Mouse (Mus musculus) intestine, postnatal 0 days (tissue): ENCODE measurements around the gene Clca3a1. TPM values are rescaled to one million over a fixed set of nuclear protein-coding genes. Genes with fewer than 3 reads are reported as not detected.
"Not testable (repeated sequence)": the region's sequence is repeated elsewhere in the genome, so short reads cannot be mapped to it uniquely, and the experiment has no call there.

Experiments used
- ATAC-seq: fragments of 200-750 bp; cut with Nextera tagmentation; 2 replicates; pipeline ENCODE4 v1.8.0; 2017; ENCODE audit warnings: mild to moderate bottlenecking, moderate TSS enrichment, moderate library complexity
- H3K27ac ChIP-seq: fragments of 300-500 bp; sonication (generic); 2 replicates; pipeline ENCODE4 v1.5.1; 2014; ENCODE audit warnings: mild to moderate bottlenecking, low read depth, low read length, moderate library complexity
- H3K27me3 ChIP-seq: fragments of 300-500 bp; sonication (generic); replicated peaks from 2 replicates; pipeline ENCODE4 v1.6.1; 2014; ENCODE audit warnings: low read length, mixed read lengths; ENCODE audit not compliant: control insufficient read depth, insufficient read depth
- H3K36me3 ChIP-seq: fragments of 300-500 bp; sonication (generic); 2 replicates; pipeline ENCODE4 v1.6.1; 2014; ENCODE audit warnings: mild to moderate bottlenecking, moderate library complexity; ENCODE audit not compliant: control insufficient read depth, insufficient read depth
- H3K4me1 ChIP-seq: fragments of 300-500 bp; sonication (generic); replicated peaks from 2 replicates; pipeline ENCODE4 v1.6.1; 2014; ENCODE audit warnings: antibody characterized with exemption, low read length, mixed read lengths; ENCODE audit not compliant: control insufficient read depth, insufficient read depth
- H3K4me2 ChIP-seq: fragments of 300-500 bp; sonication (generic); replicated peaks from 2 replicates; pipeline ENCODE4 v1.6.1; 2014; ENCODE audit warnings: low read depth, mild to moderate bottlenecking, moderate library complexity
- H3K4me3 ChIP-seq: fragments of 300-500 bp; sonication (generic); 2 replicates; pipeline ENCODE4 v1.5.1; 2014; ENCODE audit warnings: low read depth, low read length
- H3K9ac ChIP-seq: fragments of 300-500 bp; sonication (generic); 2 replicates; pipeline ENCODE4 v1.6.1; 2014; ENCODE audit warnings: mild to moderate bottlenecking, low read depth, low read length
- H3K9me3 ChIP-seq: fragments of 300-500 bp; sonication (generic); 2 replicates; pipeline ENCODE4 v1.6.1; 2016; ENCODE audit warnings: mixed run types; ENCODE audit not compliant: control insufficient read depth
- CTCF ChIP-seq: sonication (generic); IDR thresholded peaks from 2 replicates; pipeline ENCODE4 v1.5.1; 2016; ENCODE audit warnings: low read depth, mild to moderate bottlenecking, control low read depth, antibody characterized with exemption, moderate library complexity
- WGBS: fragments of 180-500 bp; shearing (Covaris S2); extraction: QIAGEN DNeasy Blood & Tissue Kit; methylation state at CpG from one replicate; pipeline ENCODE4 v1.1.7; 2014; 5-methylcytosine and 5-hydroxymethylcytosine counted together
- polyA plus RNA-seq: library from polyadenylated mRNA; unstranded; fragments of >200 nt; fragmentation: Nextera tagmentation; extraction: Ambion mirVana; gene quantifications from 2 replicates; pipeline ENCODE4 v1.2.1, GENCODE M21; 2015

Clca3a1 gene
- 3.9 and 4.0 TPM in 2 replicates for polyA plus RNA-seq

DNA sequence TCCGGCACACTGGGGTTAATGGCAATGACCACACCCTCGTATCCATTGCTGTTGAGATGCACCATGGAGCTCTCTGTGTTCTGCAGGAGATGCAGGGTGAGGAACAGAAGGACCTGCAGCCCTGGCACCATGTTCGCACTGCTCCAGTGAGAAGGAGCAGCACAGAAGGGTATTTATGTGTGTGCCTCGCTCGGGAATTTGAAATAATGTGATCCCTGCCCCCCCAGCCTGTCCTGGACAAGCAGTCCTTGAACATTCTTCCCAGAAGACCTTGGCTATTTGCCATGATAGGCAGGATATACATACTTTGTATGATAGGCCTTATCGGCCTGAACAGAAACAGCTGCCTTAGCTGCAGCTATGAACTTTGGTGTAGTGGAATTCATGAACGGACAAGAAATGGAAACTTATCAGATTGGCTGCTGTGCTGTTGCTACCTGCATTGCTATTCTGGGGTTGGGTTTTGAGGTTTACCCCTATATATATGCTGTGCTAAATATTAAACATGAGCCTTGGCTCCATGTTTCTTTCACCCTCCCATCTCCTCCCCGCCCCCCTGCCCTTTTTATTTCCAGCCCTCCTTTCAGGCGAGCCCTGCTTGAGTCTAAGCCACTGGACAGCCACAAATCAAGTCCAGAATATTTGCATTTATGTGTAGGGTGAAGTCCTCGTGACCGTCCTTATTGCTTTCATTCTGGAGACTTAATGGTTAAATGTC lies at the start of gene Clca3a1:
Clca3a1 (minus strand) TSS at position 386 of the 718 bp plus-strand sequence.
- H3K9me3 ChIP-seq: no peaks in the 10 kb centered on the region
- H3K27ac ChIP-seq: peak within 1 kb of the TSS; percentile 46; the same call in 1 of the 2 replicates
- 16% methylated on average over 9 of the region's 11 CpGs for WGBS
- TF ChIP-seq CTCF: no peak
- H3K36me3 ChIP-seq: no peaks in the 10 kb centered on the region
- no peaks in the 10 kb centered on the region for H3K27me3 ChIP-seq
- peak within 1 kb of the TSS; percentile 20 for H3K4me3 ChIP-seq
- no peak within 1 kb of the TSS for H3K9ac ChIP-seq
- H3K4me1 ChIP-seq: 0 out of 2 replicates have a peak, but pooled peaks cover 5% of the 10 kb centered on the region
- H3K4me2 ChIP-seq: peak within 1 kb of the TSS; percentile 57
- ATAC-seq: peak; percentile 77

DNA sequence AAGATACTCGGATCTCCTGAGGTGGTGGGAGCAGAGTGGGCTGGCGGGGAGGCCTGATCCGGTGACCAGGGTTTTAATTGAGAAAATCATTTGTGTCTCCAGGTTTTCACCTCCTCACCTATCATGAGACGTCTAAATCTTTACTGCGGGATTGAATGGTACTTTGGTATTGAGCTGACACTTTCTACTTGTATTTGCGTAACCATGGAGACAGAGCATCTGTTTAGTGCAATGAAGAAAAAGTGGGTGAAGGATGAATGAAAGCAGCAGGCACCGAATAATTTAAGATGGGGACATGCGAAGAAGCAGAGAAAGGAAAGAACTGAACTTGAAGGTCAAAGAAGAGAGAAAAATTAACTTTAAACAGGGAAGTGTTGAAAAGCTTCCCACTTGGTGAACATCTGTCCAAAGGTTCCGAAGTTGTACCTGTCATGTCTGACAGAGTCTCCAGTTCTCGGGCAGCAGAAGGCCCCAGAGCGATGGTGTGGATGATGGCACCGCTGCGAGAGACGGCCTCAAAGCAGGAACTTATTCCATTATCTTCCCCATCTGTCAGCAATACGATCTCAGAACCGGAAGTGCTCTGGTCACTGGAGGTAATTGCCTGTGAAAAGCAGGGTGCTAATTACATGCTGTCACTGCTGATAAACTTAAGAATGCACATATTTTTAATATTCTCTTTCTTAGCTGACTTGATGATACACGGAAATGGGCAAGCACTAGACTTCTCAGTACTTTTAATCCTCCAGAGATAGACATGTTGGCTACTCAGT lies 47.6 kb upstream of the Clca3a1 start:
- not testable (repeated sequence) for H3K27ac ChIP-seq, H3K9me3 ChIP-seq, H3K4me3 ChIP-seq, H3K4me1 ChIP-seq, H3K4me2 ChIP-seq, ATAC-seq, H3K36me3 ChIP-seq, H3K9ac ChIP-seq, H3K27me3 ChIP-seq
- 74% methylated on average over 14 of the region's 17 CpGs for WGBS

DNA sequence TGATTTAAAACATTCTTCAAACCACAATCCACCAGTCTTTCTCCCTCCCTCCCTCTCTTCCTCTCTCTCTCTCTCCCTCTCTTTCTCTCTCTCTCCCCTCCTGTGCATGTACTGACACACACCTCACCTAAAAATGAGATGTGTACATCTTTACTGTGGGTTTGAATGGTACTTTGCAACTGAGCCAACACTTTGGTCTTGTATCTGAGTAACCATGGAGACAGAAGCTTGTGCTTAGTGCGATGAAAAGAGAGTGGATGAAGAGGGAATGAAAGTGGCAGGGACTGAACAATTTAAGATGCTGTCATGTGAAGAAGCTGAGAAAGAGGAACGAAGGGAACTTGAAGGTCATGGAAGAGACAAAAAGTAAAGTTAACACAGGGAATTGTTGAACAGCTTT lies 45.8 kb upstream of the Clca3a1 start:
- H3K4me2 ChIP-seq, H3K4me1 ChIP-seq, H3K9me3 ChIP-seq, H3K27me3 ChIP-seq, H3K9ac ChIP-seq, ATAC-seq, H3K27ac ChIP-seq, H3K4me3 ChIP-seq, H3K36me3 ChIP-seq: not testable (repeated sequence)
- 78% methylated on average over 2 of the region's 2 CpGs for WGBS

- no peaks in the 10 kb centered on the region for H3K4me1 ChIP-seq
- no peak for ATAC-seq
- no peaks in the 10 kb centered on the region for H3K27me3 ChIP-seq
- no peak overlapping the region for H3K9ac ChIP-seq
- H3K27ac ChIP-seq: no peak overlapping the region
- no peak overlapping the region for H3K4me2 ChIP-seq
- H3K9me3 ChIP-seq: no peaks in the 10 kb centered on the region
- H3K4me3 ChIP-seq: no peak overlapping the region
- H3K36me3 ChIP-seq: no peaks in the 10 kb centered on the region
- peak; percentile 68 for TF ChIP-seq CTCF
- WGBS: 38% methylated on average over 8 of the region's 8 CpGs
Observed at GRCm38 (mm10) chr3:144801861-144802260, 41.1 kb upstream of the Clca3a1 start.

DNA sequence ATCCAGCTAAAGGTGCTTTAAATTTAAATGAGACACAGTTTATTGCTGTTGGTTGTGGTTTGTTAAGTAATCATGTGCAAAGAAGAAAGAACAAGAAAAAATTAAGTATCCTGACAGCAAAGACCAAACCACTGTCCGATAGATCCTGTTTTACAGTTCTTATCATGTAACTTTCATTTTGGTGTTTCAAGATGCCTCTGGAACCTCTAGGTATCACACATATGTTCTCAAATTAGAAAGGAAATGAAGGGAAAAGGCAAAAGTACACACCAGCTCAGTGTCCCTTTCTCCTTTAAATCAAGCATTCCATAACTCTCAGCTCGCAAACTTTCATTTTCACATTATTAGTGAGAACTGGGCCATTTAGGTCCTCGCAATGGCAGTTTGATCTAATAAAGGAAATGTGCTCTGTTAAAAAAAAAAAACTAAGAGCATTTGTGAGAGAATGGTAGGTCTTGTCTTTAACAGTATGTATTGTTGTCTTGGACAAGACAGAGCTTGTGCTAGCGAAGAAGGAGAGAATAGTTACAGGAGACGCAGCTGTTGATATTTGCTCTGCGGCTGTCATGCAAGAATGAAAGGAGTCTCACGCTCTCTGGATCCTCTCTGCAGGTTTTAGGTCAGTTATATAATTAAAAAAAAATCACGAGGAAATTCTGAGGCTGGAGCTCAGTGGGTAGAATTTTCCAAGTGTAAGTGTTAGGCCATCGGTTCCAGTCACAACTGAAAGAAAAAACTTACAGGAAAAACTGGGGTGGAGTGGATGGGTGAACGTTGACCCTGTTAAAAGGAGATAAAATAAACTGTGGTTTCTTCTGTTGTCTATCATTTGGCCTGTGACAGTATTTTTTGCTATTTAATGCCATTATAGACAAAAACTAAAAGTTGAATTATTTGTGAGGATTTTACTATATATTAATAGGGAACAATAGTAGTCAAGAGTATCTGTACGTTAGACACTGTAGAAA lies 24.7 kb upstream of the Clca3a1 start:
- TF ChIP-seq CTCF: no peak
- H3K4me1 ChIP-seq: no peaks in the 10 kb centered on the region
- no peak overlapping the region for H3K4me3 ChIP-seq
- no peak overlapping the region for H3K27ac ChIP-seq
- no peak for ATAC-seq
- no peaks in the 10 kb centered on the region for H3K27me3 ChIP-seq
- H3K36me3 ChIP-seq: no peaks in the 10 kb centered on the region
- 69% methylated on average over 11 of the region's 11 CpGs for WGBS
- H3K9me3 ChIP-seq: no peaks in the 10 kb centered on the region
- H3K9ac ChIP-seq: no peak overlapping the region
- no peak overlapping the region for H3K4me2 ChIP-seq

DNA sequence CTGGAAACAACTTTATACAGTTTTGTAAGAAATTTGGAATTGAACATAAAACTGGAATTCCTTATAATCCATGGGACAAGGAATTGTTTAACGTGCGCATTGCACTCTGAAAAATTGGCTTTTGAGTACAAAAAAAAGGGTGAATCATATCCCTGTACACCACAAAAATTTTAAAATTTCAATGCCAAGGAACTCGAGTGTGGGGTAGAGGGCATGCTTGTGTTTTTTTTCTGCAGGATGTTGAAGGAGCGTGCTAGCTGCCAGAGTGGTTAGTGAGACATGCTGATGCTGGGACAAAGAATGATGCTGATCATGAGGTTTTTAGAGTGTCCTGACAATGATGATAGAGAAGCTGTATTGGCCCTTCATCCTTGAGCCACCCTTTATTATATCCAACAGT lies 4.4 kb upstream of the Clca3a1 start:
- no peak for ATAC-seq

More for the DNA sequence above, 4.4 kb upstream of the Clca3a1 start:
- Histone ChIP-seq H3K27me3 (no peaks in the 10 kb centered on the region), H3K4me1 (0 out of 2 replicates have a peak, but pooled peaks cover 5% of the 10 kb centered on the region), H3K4me3 (no peak overlapping the region), H3K9ac (no peak overlapping the region), H3K27ac (no peak overlapping the region), H3K36me3 (no peaks in the 10 kb centered on the region), H3K9me3 (no peaks in the 10 kb centered on the region), H3K4me2 (no peak overlapping the region)
- WGBS: 89% methylated on average over 4 of the region's 4 CpGs
- no peak for TF ChIP-seq CTCF
